Mouse (Mus musculus): ENCODE results near the gene Asf1b. TPM values are rescaled to one million over a fixed set of nuclear protein-coding genes. Genes with fewer than 3 reads are reported as not detected.
"Not testable (repeated sequence)": the region's sequence is repeated elsewhere in the genome, so short reads cannot be mapped to it uniquely, and the experiment has no call there.

Asf1b gene
- total RNA-seq, 2 experiments from 2014 or later = 0.23 to 0.42 TPM

- intact Hi-C loops (cut with DNase I) = no loop called here
- H3K4me3 ChIP-seq = no peak within 1 kb of the TSS
- TF ChIP-seq CTCF (IDR thresholded peaks at IDR 0.05) = no peak
- no peak for DNase-seq
- no peak within 1 kb of the TSS for H3K27ac ChIP-seq
Observed at GRCm38 (mm10) chr8:84001281-84002000, 46.1 kb downstream of the Asf1b start, which contains the start of gene 1700067K01Rik. TSS of gene 1700067K01Rik (plus strand) at chr8:84001502.

GRCm38 (mm10) chr8:84002957-84003611 is 47.8 kb downstream of the Asf1b start:
- Histone ChIP-seq H3K27ac (no peak overlapping the region), H3K4me3 (no peak overlapping the region; the same call in 1 of the 2 replicates)
- no peak for DNase-seq
- no peak for TF ChIP-seq CTCF (IDR thresholded peaks at IDR 0.05)
- intact Hi-C loops (cut with DNase I) = no loop called here

GRCm38 (mm10) chr8:84003612-84004246 is 48.4 kb downstream of the Asf1b start:
- intact Hi-C loops (cut with DNase I) = no loop called here
- no peak for DNase-seq
- peak overlapping the region; percentile 96 for H3K27ac ChIP-seq
- TF ChIP-seq CTCF (IDR thresholded peaks at IDR 0.05) = no peak
- peak overlapping the region; percentile 89 for H3K4me3 ChIP-seq

GRCm38 (mm10) chr8:84004533-84005201 is 49.4 kb downstream of the Asf1b start:
- H3K4me3 ChIP-seq = peak overlapping the region; percentile 89
- DNase-seq = peak; percentile 97
- TF ChIP-seq CTCF (IDR thresholded peaks at IDR 0.05) = no peak
- H3K27ac ChIP-seq = peak overlapping the region; percentile 96
- intact Hi-C loops (cut with DNase I) = no loop called here

- intact Hi-C loops (cut with DNase I); DNase-seq: not testable (repeated sequence)
- H3K4me3 ChIP-seq = peak overlapping the region; percentile 89
Observed at GRCm38 (mm10) chr8:84005502-84005901, 50.2 kb downstream of the Asf1b start.

DNA sequence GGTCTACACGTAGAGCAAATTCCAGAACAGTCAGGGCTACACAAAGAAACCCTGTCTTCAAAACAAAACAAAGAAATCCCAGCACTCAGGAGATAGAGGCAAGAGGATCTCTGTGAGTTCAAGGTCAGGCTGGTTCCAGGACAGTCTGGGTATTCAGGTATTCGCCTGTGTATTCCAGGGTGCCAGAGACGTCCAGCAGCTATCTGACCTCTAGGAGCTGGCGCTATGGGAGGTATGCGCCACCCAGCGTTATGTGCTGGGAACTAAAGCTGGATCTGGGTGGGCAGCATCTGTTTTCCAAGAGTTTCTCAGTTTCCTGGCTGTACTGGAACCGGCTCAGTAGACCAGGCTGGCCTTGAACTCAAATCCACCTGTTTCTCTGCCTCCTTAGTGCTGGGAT is 53.1 kb downstream of the Asf1b start:
- TF ChIP-seq CTCF (IDR thresholded peaks at IDR 0.05) = peak; percentile 33
- H3K4me3 ChIP-seq = no peak overlapping the region
- no peak overlapping the region for H3K27ac ChIP-seq
- intact Hi-C loops (cut with DNase I) = no loop called here
- DNase-seq = no peak

More at GRCm38 (mm10) chr8:84005502-84005901, 50.2 kb downstream of the Asf1b start:
- peak overlapping the region; percentile 96 for H3K27ac ChIP-seq

- intact Hi-C loops (cut with DNase I) = loop anchor here (5.0 kb wide), 2 partner anchors 33 to 57 kb away; partner anchors contain the start of genes Gm10643 and Rfx1
- TF ChIP-seq CTCF (IDR thresholded peaks at IDR 0.05) = peak; percentile 99
- DNase-seq = peak; percentile 91
- Histone ChIP-seq H3K4me3 (peak overlapping the region; percentile 82), H3K27ac (no peak overlapping the region)
Observed at GRCm38 (mm10) chr8:84009876-84010275, 54.6 kb downstream of the Asf1b start.

- intact Hi-C loops (cut with DNase I) = loop anchor here (5.0 kb wide), 2 partner anchors 34 to 56 kb away; partner anchors contain the start of genes Gm10643 and Rfx1
- DNase-seq = peak; percentile 89
- TF ChIP-seq CTCF (IDR thresholded peaks at IDR 0.05) = peak; percentile 87
- Histone ChIP-seq H3K27ac (peak overlapping the region; percentile 76), H3K4me3 (peak overlapping the region; percentile 82)
Observed at GRCm38 (mm10) chr8:84010625-84011611, 55.6 kb downstream of the Asf1b start.

DNA sequence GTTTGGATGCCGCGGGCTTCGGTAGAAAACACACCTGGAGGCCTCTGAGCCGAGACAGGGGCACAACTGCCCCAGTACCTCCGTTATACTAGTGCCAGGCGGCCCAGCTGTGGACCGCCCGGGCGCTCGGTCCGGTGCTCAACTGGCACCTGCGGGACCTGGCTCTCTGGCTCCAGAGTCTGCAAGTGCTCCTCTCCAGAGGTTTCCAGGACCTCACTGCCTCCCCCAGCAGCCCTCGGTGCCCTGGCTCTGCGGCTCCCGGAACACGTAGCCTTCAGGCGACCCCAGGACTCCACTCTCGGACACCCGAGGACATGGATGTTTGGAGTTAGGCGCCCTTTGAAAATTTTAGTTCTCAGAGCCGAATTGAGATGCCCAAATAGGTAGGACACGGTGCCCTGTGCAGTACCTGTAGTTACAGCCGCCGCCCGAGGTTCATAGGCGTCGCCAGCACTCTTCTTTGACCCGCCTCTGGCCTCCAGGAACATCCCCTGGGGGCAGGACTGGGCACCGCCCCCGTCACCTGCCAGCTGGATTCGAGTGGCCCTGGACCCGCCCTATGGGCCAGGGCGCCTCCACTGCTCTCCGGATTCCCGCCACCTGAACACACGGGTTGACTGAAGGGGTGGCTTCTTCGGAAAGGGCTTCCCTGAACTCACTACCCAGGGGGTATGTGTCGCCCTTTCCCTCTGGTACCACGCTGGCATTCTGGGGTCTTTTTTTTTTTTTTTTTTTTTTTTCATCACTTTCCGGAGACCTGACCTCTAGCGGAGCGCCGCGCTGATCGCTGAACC is 56.6 kb downstream of the Asf1b start, which contains the start of gene 2210011C24Rik:
TSS of gene 2210011C24Rik (minus strand) at position 467 of the 794 bp plus-strand sequence.
- Histone ChIP-seq H3K4me3 (peak within 1 kb of the TSS; percentile 82), H3K27ac (peak within 1 kb of the TSS; percentile 76)
- peak; percentile 74 for DNase-seq
- intact Hi-C loops (cut with DNase I) = loop anchor here (5.0 kb wide), 2 partner anchors 35 to 55 kb away; partner anchors contain the start of genes Gm10643 and Rfx1
- TF ChIP-seq CTCF (IDR thresholded peaks at IDR 0.05) = no peak

DNA sequence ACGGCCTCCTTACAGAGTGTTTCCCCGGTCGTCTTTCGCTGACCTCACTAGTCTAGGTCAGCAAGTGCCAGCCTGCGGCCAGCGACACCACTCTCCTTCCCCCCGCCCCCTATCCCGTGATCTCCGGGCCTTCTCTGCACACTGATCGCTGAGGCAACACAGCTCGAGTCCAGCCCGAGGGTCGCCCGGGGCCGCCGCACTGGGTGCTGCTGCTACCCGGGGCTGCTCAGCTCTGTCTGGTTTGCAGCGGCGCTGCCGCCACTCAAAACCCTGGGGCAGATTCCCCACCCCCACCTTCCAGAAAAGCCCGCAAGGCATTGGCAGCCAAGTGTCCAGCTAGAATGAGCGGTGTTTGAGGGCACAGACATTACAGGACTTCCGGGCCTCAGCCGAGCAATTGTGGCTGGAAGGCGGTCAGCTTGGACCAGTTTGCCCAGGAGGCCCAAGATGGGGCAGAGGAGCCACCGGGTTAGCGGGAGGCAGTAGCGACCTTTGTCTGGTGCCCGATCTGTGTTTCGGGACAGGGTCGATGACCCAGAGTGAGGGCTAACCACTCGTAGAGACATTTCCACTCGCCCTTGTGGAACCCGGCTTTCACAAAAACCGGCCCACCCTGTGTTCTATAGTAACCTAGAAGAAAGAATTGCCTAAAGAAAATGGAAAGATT is 57.3 kb downstream of the Asf1b start:
- H3K4me3 ChIP-seq = peak overlapping the region; percentile 82
- intact Hi-C loops (cut with DNase I) = loop anchor here (5.0 kb wide), 2 partner anchors 35 to 55 kb away; partner anchors contain the start of genes Gm10643 and Rfx1
- peak; percentile 77 for DNase-seq
- H3K27ac ChIP-seq = peak overlapping the region; percentile 76
- TF ChIP-seq CTCF (IDR thresholded peaks at IDR 0.05) = no peak
